Mouse (Mus musculus) midbrain, embryonic 13.5 days (tissue): ENCODE results near the gene Rab3c. TPM values are rescaled to one million over a fixed set of nuclear protein-coding genes. Genes with fewer than 3 reads are reported as not detected.
A peak's percentile ranks its signal among the peaks of the same experiment; 100 is the strongest.

Source experiments
- ATAC-seq: fragments of 200-750 bp; cut with Nextera tagmentation; 2 replicates; pipeline ENCODE4 v1.8.0; 2017; ENCODE audit warnings: mild to moderate bottlenecking, moderate TSS enrichment, moderate library complexity
- H3K27ac ChIP-seq: fragments of 300-500 bp; sonication (generic); 2 replicates; pipeline ENCODE4 v1.5.1; 2015; ENCODE audit warnings: inconsistent platforms, mild to moderate bottlenecking, moderate library complexity
- H3K27me3 ChIP-seq: fragments of 300-500 bp; sonication (generic); 2 replicates; pipeline ENCODE4 v1.6.1; 2015; ENCODE audit warnings: mild to moderate bottlenecking, inconsistent platforms
- H3K36me3 ChIP-seq: fragments of 300-500 bp; sonication (generic); 2 replicates; pipeline ENCODE4 v1.6.1; 2015; ENCODE audit warnings: mild to moderate bottlenecking, inconsistent platforms
- H3K4me1 ChIP-seq: fragments of 300-500 bp; sonication (generic); replicated peaks from 2 replicates; pipeline ENCODE4 v1.6.1; 2015; ENCODE audit warnings: inconsistent platforms
- H3K4me2 ChIP-seq: fragments of 300-500 bp; sonication (generic); replicated peaks from 2 replicates; pipeline ENCODE4 v1.6.1; 2015; ENCODE audit warnings: moderate library complexity, mild to moderate bottlenecking, inconsistent platforms
- H3K4me3 ChIP-seq: fragments of 300-500 bp; sonication (generic); replicated peaks from 2 replicates; pipeline ENCODE4 v1.5.1; 2015; ENCODE audit warnings: mild to moderate bottlenecking, inconsistent platforms
- H3K9ac ChIP-seq: fragments of 300-500 bp; sonication (generic); replicated peaks from 2 replicates; pipeline ENCODE4 v1.6.1; 2015; ENCODE audit warnings: mild to moderate bottlenecking, inconsistent platforms
- H3K9me3 ChIP-seq: fragments of 300-500 bp; sonication (generic); 2 replicates; pipeline ENCODE4 v1.6.1; 2016; ENCODE audit warnings: mild to moderate bottlenecking, inconsistent platforms
- WGBS: fragments of 180-500 bp; shearing (Covaris S2); methylation state at CpG from one replicate; pipeline ENCODE4 v1.1.7; 2015; 5-methylcytosine and 5-hydroxymethylcytosine counted together
- polyA plus RNA-seq: library from polyadenylated mRNA; unstranded; fragments of >200 nt; fragmentation: Nextera tagmentation; extraction: Ambion mirVana; gene quantifications from 2 replicates; pipeline ENCODE4 v1.2.1, GENCODE M21; 2015

The Rab3c gene
- polyA plus RNA-seq, 1 experiment from 2014 or later, result 215 TPM

DNA sequence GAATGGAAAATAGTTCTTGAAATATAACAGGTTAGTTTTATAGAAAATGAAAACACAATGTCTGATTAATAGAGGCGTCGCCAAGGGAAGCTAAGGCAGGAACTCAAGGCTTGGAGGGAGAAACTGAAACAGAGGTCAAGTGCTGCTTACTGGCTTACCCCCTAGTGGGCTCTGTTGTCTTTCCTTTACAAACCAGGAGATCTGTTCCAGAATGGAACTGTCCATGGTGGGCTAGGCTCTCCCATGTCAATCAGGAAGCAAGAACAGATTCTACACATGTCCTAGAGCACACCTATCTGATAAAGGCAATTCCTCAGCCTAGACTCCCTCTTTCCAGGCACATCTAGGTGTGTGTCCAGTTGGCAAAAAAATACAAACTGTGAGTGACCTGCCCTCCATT is 32.3 kb downstream of the Rab3c start:
- WGBS, result 76% methylated on average over 2 of the region's 2 CpGs
- H3K36me3 ChIP-seq, result no peaks in the 10 kb centered on the region
- H3K9ac ChIP-seq, result no peak overlapping the region
- H3K4me2 ChIP-seq, result no peak overlapping the region
- H3K4me1 ChIP-seq, result peaks cover 7% of the 10 kb centered on the region; the same call in 1 of the 2 replicates
- ATAC-seq, result no peak
- H3K27me3 ChIP-seq, result no peaks in the 10 kb centered on the region
- H3K27ac ChIP-seq, result no peak overlapping the region
- no peak overlapping the region for H3K4me3 ChIP-seq
- H3K9me3 ChIP-seq, result no peaks in the 10 kb centered on the region

DNA sequence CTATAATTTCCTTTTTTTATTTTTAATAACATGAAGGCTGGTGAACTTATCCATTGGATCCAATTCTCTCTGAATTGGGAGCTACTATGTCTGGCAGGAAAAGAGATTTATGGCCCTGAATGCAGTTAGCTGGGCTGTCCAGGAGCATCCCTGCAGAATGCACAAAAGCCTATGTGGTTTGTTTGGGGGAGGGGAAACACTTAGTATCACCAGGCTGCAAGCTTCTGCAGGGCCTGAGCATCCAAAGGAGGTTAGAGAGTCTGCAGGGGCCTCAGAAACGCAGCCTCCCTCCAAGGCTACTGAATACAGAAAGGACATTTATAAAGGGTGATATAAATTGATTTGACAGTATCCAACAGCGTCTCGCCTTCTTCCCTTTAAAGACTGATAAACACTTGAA is 41.8 kb downstream of the Rab3c start:
- H3K9ac ChIP-seq, result peak overlapping the region; percentile 36; the same call in 1 of the 2 replicates
- WGBS, result 31% methylated on average over 3 of the region's 3 CpGs
- H3K4me3 ChIP-seq, result no peak overlapping the region
- peaks cover 42% of the 10 kb centered on the region for H3K4me1 ChIP-seq
- peak; percentile 80 for ATAC-seq
- H3K9me3 ChIP-seq, result no peaks in the 10 kb centered on the region
- no peak overlapping the region for H3K4me2 ChIP-seq
- no peaks in the 10 kb centered on the region for H3K27me3 ChIP-seq
- peak overlapping the region; percentile 86 for H3K27ac ChIP-seq
- peaks cover 8% of the 10 kb centered on the region; the same call in 1 of the 2 replicates for H3K36me3 ChIP-seq

DNA sequence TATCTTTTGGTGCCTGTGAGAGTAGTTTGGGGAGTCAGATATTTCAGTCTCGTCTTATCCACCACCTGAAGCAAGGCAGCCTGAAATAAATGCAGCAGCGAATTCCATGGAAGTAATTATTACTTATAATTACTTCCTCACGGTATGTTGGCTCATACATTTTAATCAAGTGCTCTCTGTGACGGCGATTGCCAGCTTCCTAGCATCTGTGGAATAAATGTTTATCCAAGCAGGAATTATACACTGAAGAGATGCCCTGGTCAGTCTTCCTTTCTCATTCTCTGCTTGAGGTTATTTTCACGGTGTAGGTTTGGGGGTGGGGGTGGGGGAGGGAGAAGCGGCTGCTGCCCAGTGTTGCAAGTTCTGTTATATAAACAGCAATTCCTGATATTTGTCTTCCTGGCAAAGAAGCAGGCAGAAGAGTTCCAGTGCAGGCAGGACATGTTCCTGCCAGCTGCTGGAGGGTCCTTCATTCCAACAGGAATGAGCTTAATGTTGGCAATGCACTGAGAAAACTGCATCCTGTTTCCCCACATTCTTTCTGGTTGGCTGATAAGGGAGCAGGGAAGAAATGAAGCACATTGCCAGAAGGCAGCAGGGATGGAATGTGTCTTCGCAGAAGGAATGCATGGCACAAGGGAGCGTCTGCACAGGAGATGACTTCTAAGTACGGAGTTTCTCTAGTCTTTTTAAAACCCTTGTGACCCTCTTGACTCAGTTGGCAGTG is 43.4 kb downstream of the Rab3c start:
- WGBS, result 26% methylated on average over 10 of the region's 10 CpGs
- Histone ChIP-seq H3K36me3 (peaks cover 5% of the 10 kb centered on the region; the same call in 1 of the 2 replicates), H3K27ac (peak overlapping the region; percentile 86), H3K4me2 (peak overlapping the region; percentile 21), H3K4me3 (no peak overlapping the region), H3K4me1 (peaks cover 42% of the 10 kb centered on the region), H3K27me3 (no peaks in the 10 kb centered on the region), H3K9me3 (no peaks in the 10 kb centered on the region), H3K9ac (no peak overlapping the region)
- peak; percentile 51 for ATAC-seq

DNA sequence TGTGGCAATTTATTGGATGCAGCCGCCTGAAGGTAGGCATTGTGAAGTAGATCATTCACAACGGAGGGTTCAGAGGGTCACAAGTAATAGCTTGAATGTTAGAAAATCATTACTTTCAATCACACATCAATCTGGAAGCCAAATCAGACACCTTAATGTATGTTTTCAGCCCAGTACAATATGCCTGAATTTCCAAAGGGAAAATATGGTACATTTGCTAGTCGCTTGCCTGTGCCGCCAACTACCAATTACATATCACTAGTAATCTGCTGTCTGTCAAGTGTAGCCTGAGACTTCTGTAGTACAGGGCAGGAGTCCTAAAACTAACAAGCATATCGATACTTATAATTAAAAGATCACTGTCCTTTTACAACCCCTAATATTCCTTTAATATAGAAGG is 47.4 kb downstream of the Rab3c start:
- no peaks in the 10 kb centered on the region for H3K27me3 ChIP-seq
- WGBS, result 82% methylated on average over 5 of the region's 5 CpGs
- no peak overlapping the region for H3K9ac ChIP-seq
- peaks cover 43% of the 10 kb centered on the region for H3K4me1 ChIP-seq
- H3K4me3 ChIP-seq, result no peak overlapping the region
- peaks cover 5% of the 10 kb centered on the region; the same call in 1 of the 2 replicates for H3K36me3 ChIP-seq
- ATAC-seq, result no peak
- H3K27ac ChIP-seq, result no peak overlapping the region
- H3K9me3 ChIP-seq, result no peaks in the 10 kb centered on the region
- no peak overlapping the region for H3K4me2 ChIP-seq

DNA sequence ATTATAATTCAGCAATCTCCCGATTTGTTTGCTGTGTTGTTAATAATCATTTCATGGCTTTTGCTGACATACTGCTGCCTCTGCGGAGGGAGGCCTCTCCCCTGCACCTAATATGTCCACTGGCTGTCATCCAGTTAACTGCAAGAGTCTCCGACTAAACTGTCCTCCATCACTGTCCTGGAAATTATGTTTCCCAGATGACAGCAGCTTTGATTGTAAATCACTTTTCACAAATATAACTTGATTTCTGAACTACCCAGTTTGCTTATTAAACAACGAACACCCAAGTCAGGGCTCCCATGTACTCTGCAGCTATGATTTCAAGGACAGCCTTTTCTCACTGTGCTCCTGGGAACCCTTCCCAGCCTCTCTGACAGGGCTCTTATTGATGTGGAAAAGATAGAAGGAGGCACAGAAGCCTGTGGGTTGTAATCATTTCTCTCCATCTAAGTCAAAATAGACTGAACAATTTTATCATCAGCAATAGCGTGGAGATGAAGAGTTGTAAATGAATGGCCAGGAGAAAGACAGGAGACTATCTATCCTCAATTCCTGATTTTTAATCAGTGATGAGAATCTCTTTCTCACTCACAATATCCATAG is 49.6 kb downstream of the Rab3c start:
- Histone ChIP-seq H3K36me3 (peaks cover 5% of the 10 kb centered on the region; the same call in 1 of the 2 replicates), H3K9me3 (no peaks in the 10 kb centered on the region), H3K27ac (no peak overlapping the region), H3K27me3 (no peaks in the 10 kb centered on the region), H3K9ac (no peak overlapping the region), H3K4me1 (peaks cover 28% of the 10 kb centered on the region), H3K4me3 (no peak overlapping the region), H3K4me2 (no peak overlapping the region)
- 81% methylated on average over 5 of the region's 5 CpGs for WGBS
- ATAC-seq, result no peak

DNA sequence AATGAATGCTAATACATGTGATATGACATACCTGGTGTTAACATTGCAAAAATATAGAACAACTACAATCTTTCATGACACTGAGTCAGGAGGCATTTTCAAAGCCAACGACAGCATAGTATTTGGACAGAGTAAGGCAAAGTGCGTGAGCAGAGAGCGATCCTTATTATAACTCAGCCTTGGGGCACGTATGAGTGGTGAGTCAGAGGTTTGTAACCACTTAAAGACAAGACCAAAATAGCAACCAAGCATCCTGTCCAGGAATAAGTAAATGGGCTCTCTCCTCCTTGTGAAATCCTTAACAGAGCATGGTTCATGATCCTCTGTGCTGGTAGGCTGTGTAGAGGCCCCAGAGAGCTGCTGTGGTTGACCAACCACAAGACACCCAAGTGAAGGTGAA is 50.8 kb downstream of the Rab3c start:
- Histone ChIP-seq H3K27me3 (no peaks in the 10 kb centered on the region), H3K4me1 (peaks cover 28% of the 10 kb centered on the region), H3K4me2 (no peak overlapping the region), H3K36me3 (peaks cover 5% of the 10 kb centered on the region; the same call in 1 of the 2 replicates), H3K9ac (no peak overlapping the region), H3K4me3 (no peak overlapping the region), H3K27ac (no peak overlapping the region), H3K9me3 (no peaks in the 10 kb centered on the region)
- WGBS, result 96% methylated on average over 4 of the region's 4 CpGs
- no peak for ATAC-seq

DNA sequence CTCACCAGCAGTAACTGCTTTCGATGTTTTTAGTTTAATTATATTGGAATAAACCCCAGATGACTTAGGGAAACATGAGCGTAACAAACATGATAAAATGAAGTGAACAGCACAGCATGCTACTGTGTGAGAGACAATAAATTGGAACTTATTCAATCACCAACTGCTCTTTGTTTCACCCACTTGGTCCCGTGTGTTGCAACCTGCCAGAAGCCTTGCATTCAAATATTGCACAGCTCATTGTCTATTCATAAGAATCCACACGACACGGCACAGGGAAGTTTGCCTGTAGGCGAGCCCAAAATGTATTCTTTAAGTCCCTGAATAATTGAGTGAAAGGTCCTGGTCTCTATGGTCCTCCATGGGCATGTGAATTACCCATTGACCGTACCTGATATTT is 61.6 kb downstream of the Rab3c start:
- no peak; the same call in 1 of the 2 replicates for ATAC-seq

DNA sequence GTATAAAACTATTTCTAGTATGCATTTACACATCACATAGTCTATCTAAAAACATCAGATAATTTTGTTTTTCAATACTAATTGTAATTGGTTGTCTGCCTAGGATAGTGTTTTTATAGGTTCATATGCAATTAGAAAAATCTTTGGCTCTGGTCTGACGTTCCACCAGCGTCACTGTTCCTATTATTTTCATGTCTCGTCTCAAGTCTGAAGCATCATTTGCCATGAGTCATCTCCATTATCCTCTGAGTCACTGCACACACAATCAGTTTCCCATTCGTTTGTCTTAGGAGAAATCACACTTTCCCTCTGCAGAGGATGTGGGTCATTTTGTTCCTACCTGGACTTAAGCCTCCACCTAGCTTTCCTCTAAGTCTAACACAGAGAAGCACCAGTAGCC is 62.3 kb downstream of the Rab3c start:
- Histone ChIP-seq H3K27me3 (no peaks in the 10 kb centered on the region), H3K4me1 (peaks cover 11% of the 10 kb centered on the region), H3K36me3 (no peaks in the 10 kb centered on the region; the same call in 1 of the 2 replicates), H3K4me3 (no peak overlapping the region), H3K4me2 (no peak overlapping the region), H3K27ac (peak overlapping the region; percentile 58), H3K9me3 (no peaks in the 10 kb centered on the region), H3K9ac (no peak overlapping the region)
- WGBS, result 77% methylated on average over 4 of the region's 4 CpGs
- ATAC-seq, result no peak

More for the DNA sequence above, 61.6 kb downstream of the Rab3c start:
- WGBS, result 40% methylated on average over 7 of the region's 7 CpGs
- Histone ChIP-seq H3K9me3 (no peaks in the 10 kb centered on the region), H3K36me3 (no peaks in the 10 kb centered on the region; the same call in 1 of the 2 replicates), H3K4me1 (peaks cover 11% of the 10 kb centered on the region), H3K27ac (peak overlapping the region; percentile 58), H3K9ac (no peak overlapping the region), H3K27me3 (no peaks in the 10 kb centered on the region), H3K4me3 (no peak overlapping the region), H3K4me2 (no peak overlapping the region)

DNA sequence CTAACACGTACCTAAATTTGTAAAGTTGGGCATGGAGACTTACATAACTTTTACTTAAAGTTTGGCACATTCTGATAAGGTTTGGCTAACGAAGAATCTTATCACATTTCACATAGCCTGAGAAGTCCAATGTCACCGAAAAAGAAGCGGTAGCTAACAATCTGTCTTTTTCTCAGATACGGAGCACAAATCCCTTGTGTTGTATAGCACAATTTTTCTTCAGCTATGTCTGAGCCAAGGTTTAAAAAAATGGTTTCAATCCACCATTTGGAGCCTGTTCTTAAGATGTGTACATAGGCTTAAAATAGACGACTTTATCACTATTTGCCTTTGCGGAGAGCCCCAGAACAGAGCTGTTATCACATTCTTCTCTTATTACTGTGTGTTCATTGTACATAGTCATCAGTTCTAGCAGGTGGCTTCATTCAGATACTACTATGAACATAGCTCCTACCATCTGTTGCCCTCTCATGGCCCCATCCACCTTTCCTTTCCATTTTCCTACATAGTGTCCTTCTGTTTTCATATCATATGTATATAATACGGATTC is 69.2 kb downstream of the Rab3c start:
- no peak overlapping the region for H3K4me3 ChIP-seq
- no peak overlapping the region for H3K4me2 ChIP-seq
- H3K36me3 ChIP-seq, result no peaks in the 10 kb centered on the region; the same call in 1 of the 2 replicates
- H3K27me3 ChIP-seq, result no peaks in the 10 kb centered on the region
- H3K9me3 ChIP-seq, result no peaks in the 10 kb centered on the region
- no peaks in the 10 kb centered on the region for H3K4me1 ChIP-seq
- no peak for ATAC-seq
- H3K27ac ChIP-seq, result no peak overlapping the region
- no peak overlapping the region for H3K9ac ChIP-seq
- 90% methylated on average over 8 of the region's 8 CpGs for WGBS

DNA sequence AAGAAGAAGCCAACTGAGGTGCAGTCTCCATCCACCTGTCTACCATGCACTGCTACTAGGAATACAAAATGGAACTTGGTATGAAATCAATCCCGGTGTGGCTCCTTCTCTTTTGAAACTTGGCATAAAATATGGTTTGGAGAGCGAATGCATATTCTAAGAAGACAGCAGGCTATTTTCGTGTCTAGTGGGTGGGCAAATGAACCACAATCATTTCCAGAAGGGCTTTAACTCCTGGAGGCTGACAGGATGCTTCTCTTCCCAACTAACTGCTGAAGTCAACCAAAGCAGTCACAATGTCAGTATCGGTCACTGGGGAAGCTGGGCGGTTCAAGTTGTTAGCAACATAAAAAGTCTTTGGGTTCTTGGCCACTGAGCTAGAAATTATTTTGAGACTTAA is 81.9 kb downstream of the Rab3c start:
- Histone ChIP-seq H3K9ac (no peak overlapping the region), H3K4me3 (no peak overlapping the region), H3K27ac (no peak overlapping the region), H3K9me3 (no peaks in the 10 kb centered on the region), H3K27me3 (no peaks in the 10 kb centered on the region), H3K36me3 (no peaks in the 10 kb centered on the region), H3K4me2 (no peak overlapping the region), H3K4me1 (peaks cover under 1% of the 10 kb centered on the region; the same call in 1 of the 2 replicates)
- no peak for ATAC-seq
- 91% methylated on average over 5 of the region's 5 CpGs for WGBS

DNA sequence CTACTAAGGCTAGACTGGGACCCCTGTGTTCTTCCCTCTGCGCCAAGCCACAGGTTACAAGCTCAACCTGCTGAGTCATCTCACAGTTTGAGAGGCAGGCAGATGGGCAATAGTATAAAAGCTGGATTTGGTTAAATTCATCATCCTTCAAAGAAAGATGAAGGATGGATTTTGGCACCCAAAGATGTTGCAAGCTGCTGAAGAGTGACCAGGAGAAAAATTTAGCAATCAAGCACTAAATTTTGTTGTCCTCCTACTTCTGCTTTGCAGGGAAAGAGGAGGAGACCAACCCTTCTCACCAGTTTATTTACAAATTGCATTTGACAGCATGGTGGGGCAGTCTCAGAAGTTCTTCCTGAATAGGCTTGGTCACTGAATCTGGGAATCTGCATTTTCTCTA is 90.8 kb downstream of the Rab3c start:
- H3K4me2 ChIP-seq, result no peak overlapping the region

DNA sequence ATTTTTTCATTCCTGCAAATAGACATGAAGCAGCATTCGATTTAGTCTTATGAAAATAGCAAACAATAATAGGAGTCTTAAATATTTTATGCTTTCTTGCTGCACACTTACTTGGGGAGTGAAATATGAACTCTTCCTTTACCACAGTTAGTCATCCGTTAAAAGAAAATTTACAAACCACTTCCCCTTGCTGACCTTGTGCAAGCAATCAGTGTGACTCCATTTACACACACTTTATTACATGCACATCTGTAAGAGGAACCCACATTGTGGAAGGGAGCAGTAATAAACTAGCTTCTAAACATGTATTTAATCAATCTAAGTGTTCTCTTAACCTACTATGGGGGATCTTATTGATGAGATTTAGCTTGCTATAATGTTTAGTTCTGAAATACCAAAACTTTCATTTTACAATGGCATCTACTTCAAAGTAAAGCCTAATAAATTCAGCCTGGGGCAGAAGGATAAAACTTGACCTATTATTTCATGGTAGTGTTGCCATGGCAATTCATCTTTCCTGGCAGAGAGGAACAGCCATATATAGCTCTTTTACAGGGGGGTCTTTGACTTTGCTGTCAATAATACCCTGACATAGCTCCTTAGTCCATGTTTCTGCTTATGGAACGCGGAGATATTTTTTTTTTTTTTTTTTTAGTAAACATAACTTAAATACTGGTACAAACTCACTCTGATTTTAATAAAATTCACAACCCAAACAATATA is 95.7 kb downstream of the Rab3c start:
- peaks cover 39% of the 10 kb centered on the region for H3K4me1 ChIP-seq
- no peaks in the 10 kb centered on the region for H3K27me3 ChIP-seq
- no peak overlapping the region for H3K9ac ChIP-seq
- no peak overlapping the region for H3K4me3 ChIP-seq
- H3K9me3 ChIP-seq, result no peaks in the 10 kb centered on the region
- ATAC-seq, result peak; percentile 71; the same call in 1 of the 2 replicates
- no peak overlapping the region for H3K4me2 ChIP-seq
- WGBS, result 69% methylated on average over 4 of the region's 4 CpGs
- H3K36me3 ChIP-seq, result no peaks in the 10 kb centered on the region
- peak overlapping the region; percentile 78; the same call in 1 of the 2 replicates for H3K27ac ChIP-seq

More for the DNA sequence above, 90.8 kb downstream of the Rab3c start:
- Histone ChIP-seq H3K4me3 (no peak overlapping the region), H3K27me3 (no peaks in the 10 kb centered on the region), H3K4me1 (peaks cover 26% of the 10 kb centered on the region), H3K9me3 (no peaks in the 10 kb centered on the region), H3K9ac (no peak overlapping the region), H3K27ac (no peak overlapping the region), H3K36me3 (no peaks in the 10 kb centered on the region)
- ATAC-seq, result no peak
- WGBS, result 65% methylated on average over 1 of the region's 1 CpGs
